ENCODE assay signal across 9 mouse cellular contexts in the genomic region with DNA sequence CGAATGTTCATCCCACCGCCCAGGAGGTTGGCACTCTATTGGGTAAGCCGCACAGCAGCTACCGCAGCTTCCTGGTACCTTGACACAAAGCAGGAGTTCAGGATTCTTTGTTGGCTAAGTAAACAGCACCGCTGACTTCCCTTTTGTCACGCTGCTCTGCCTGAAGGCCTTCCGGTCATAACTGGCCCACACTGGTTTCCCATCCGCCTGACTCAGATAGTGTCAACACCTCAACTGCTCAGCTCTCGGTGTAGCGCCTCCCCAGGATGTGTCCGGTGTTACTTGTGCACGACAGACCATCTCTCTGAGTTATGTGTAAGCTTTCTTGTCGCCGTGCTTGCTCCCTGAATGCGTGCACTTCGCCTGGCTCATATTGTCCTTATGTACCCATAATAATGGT.
DNase-seq lines count a peak whose midpoint lies in the region; ATAC-seq and TF ChIP-seq lines count a peak whose summit lies in the region.
"Had no signal": no experiment of that assay in that cellular context is flagged by ENCODE, and none has a peak within 500 bp of the region (broad histone marks: within the 10 kb centered on the region; RNA-seq: fewer than 3 reads in every experiment).

No protein-coding gene starts in this region.

- H3K36me3 ChIP-seq in forebrain, postnatal 0 days (ENCODE audit: insufficient read depth) = no peaks in the 10 kb centered on the region
- H3K36me3 ChIP-seq in forebrain, embryonic 14.5 days (ENCODE audit: control insufficient read depth, insufficient read depth, low read length) = no peaks in the 10 kb centered on the region
- H3K36me3 ChIP-seq in kidney, postnatal 0 days (ENCODE audit: insufficient read depth, low read length) = no peaks in the 10 kb centered on the region
- H3K36me3 ChIP-seq: neural tube, embryonic 15.5 days had no signal

- no peak overlapping the region for H3K4me3 ChIP-seq in forebrain, postnatal 0 days (ENCODE audit: low read depth, low read length)
- no peak overlapping the region for H3K4me3 ChIP-seq in forebrain, embryonic 14.5 days (ENCODE audit: low read depth, low read length)
- no peak overlapping the region for H3K4me3 ChIP-seq in kidney, postnatal 0 days (replicated peaks; ENCODE audit: low read depth, low read length)
- H3K4me3 ChIP-seq: neural tube, embryonic 15.5 days had no signal

- no peak for ATAC-seq in forebrain, postnatal 0 days
- ATAC-seq in forebrain, embryonic 14.5 days = no peak
- peak; percentile 50 for ATAC-seq in common myeloid progenitor, adult 5-6 weeks (replicated peaks; ENCODE audit: low read depth, poor library complexity, severe bottlenecking)
- ATAC-seq in kidney, postnatal 0 days (replicated peaks; ENCODE audit: low FRiP score, low read depth) = peak; percentile 92
- ATAC-seq in cerebellum, adult (ENCODE audit: insufficient number of reproducible peaks, low FRiP score, low TSS enrichment) = no peak

- peak; percentile 18; the same call in 1 of the 2 replicates for TF ChIP-seq CTCF in forebrain, postnatal 0 days (IDR thresholded peaks at IDR 0.05; ENCODE audit: low read depth)
- TF ChIP-seq CTCF in kidney, postnatal 0 days (IDR thresholded peaks at IDR 0.05; ENCODE audit: low read depth) = peak; percentile 43; the same call in 1 of the 2 replicates

- DNase-seq in forebrain, postnatal 0 days = no peak
- DNase-seq in forebrain, embryonic 14.5 days (ENCODE audit: low spot score) = no peak
- peak; percentile 39 for DNase-seq in kidney, postnatal 0 days (ENCODE audit: low spot score)
- peak; percentile 36 for DNase-seq in lung, postnatal 25 days (ENCODE audit: low spot score)
- no peak for DNase-seq in thymus, postnatal 36 days
- DNase-seq in spleen, postnatal 36 days (ENCODE audit: low spot score in 2 of 2) = no peak

- no peak overlapping the region for H3K27ac ChIP-seq in forebrain, postnatal 0 days (ENCODE audit: low read depth, low read length)
- H3K27ac ChIP-seq in forebrain, embryonic 14.5 days (ENCODE audit: low read depth, low read length) = no peak overlapping the region
- H3K27ac ChIP-seq in kidney, postnatal 0 days = peak overlapping the region; percentile 65
- H3K27ac ChIP-seq: neural tube, embryonic 15.5 days had no signal

- no peaks in the 10 kb centered on the region for H3K9me3 ChIP-seq in forebrain, postnatal 0 days (ENCODE audit: low read length)
- no peaks in the 10 kb centered on the region for H3K9me3 ChIP-seq in forebrain, embryonic 14.5 days (replicated peaks; ENCODE audit: control insufficient read depth, low read length)
- no peaks in the 10 kb centered on the region for H3K9me3 ChIP-seq in kidney, postnatal 0 days (replicated peaks; ENCODE audit: low read length)
- H3K9me3 ChIP-seq: neural tube, embryonic 15.5 days had no signal

- H3K4me1 ChIP-seq in forebrain, postnatal 0 days (ENCODE audit: insufficient read depth) = peaks cover 7% of the 10 kb centered on the region; the same call in 1 of the 2 replicates
- peaks cover 8% of the 10 kb centered on the region for H3K4me1 ChIP-seq in forebrain, embryonic 14.5 days (ENCODE audit: control insufficient read depth, insufficient read depth, low read length)
- peaks cover 2% of the 10 kb centered on the region; the same call in 1 of the 2 replicates for H3K4me1 ChIP-seq in kidney, postnatal 0 days (replicated peaks; ENCODE audit: insufficient read depth, low read length)

- WGBS in forebrain, postnatal 0 days = 77% methylated on average over 16 of the region's 16 CpGs
- 80% methylated on average over 16 of the region's 16 CpGs for WGBS in forebrain, embryonic 14.5 days
- WGBS in kidney, postnatal 0 days = 51% methylated on average over 16 of the region's 16 CpGs

- no peak overlapping the region for H3K4me2 ChIP-seq in forebrain, postnatal 0 days (ENCODE audit: low read depth)
- no peak overlapping the region for H3K4me2 ChIP-seq in forebrain, embryonic 14.5 days (ENCODE audit: low read length)
- no peak overlapping the region for H3K4me2 ChIP-seq in kidney, postnatal 0 days (ENCODE audit: low read length)
- H3K4me2 ChIP-seq: neural tube, embryonic 15.5 days had no signal

- no peak overlapping the region for H3K9ac ChIP-seq in forebrain, postnatal 0 days
- H3K9ac ChIP-seq in forebrain, embryonic 14.5 days (ENCODE audit: low read length) = no peak overlapping the region
- no peak overlapping the region for H3K9ac ChIP-seq in kidney, postnatal 0 days (ENCODE audit: low read depth, low read length)
- H3K9ac ChIP-seq: neural tube, embryonic 15.5 days had no signal

- H3K27me3 ChIP-seq in forebrain, postnatal 0 days (ENCODE audit: insufficient read depth, low read length) = no peaks in the 10 kb centered on the region
- no peaks in the 10 kb centered on the region for H3K27me3 ChIP-seq in forebrain, embryonic 14.5 days (replicated peaks; ENCODE audit: control insufficient read depth, insufficient read depth, low read length)
- H3K27me3 ChIP-seq in kidney, postnatal 0 days (ENCODE audit: insufficient read depth, low read length) = no peaks in the 10 kb centered on the region
- H3K27me3 ChIP-seq: neural tube, embryonic 15.5 days had no signal

Comparison
In these comparisons a context has a peak if more than half of its experiments do, and no peak if none do; other contexts are left out.
1. ATAC-seq: peak in common myeloid progenitor, adult 5-6 weeks (single experiment) and kidney, postnatal 0 days (single experiment); none in forebrain, postnatal 0 days (single experiment), forebrain, embryonic 14.5 days (single experiment) and cerebellum, adult (single experiment).
2. DNase-seq: peak in kidney, postnatal 0 days (single experiment) and lung, postnatal 25 days (single experiment); none in forebrain, postnatal 0 days (single experiment), forebrain, embryonic 14.5 days (single experiment), thymus, postnatal 36 days (0 of 2) and spleen, postnatal 36 days (0 of 2).